Mouse (Mus musculus) megakaryocyte progenitor cell, adult 5-6 weeks (primary cell): Measurements from ENCODE around the gene Poldip3. TPM values are rescaled to one million over a fixed set of nuclear protein-coding genes. Genes with fewer than 3 reads are reported as not detected.

ENCODE experiments used
- ATAC-seq: replicated peaks from 2 replicates; pipeline ENCODE4 v1.8.0; 2016; ENCODE audit warnings: mild to moderate bottlenecking, moderate TSS enrichment, inconsistent platforms; ENCODE audit not compliant: poor library complexity
- total RNA-seq, 2 experiments: library from RNA; stranded (forward) in 1 of 2; stranded (reverse) in 1 of 2; fragments of 157-497, 149-512 nt in 1 of 2; fragments of 200-1000 nt in 1 of 2; gene quantifications; 2 replicates each; pipeline versions ENCODE4 v1.2.3 to v1.2.4; 2015 to 2017

The Poldip3 gene
- total RNA-seq, 2 experiments from 2014 or later = 39.8 to 83.3 TPM

- no peak for ATAC-seq
These were observed 16.5 kb upstream of the Poldip3 start for GRCm38 (mm10) chr15:83165526-83166315.

GRCm38 (mm10) chr15:83164971-83165471, 15.8 kb upstream of the Poldip3 start:
- peak; percentile 89 for ATAC-seq

GRCm38 (mm10) chr15:83162818-83163485, 13.8 kb upstream of the Poldip3 start:
- no peak for ATAC-seq

GRCm38 (mm10) chr15:83162001-83162400, 12.8 kb upstream of the Poldip3 start:
- ATAC-seq = no peak

GRCm38 (mm10) chr15:83161062-83161748, 12.0 kb upstream of the Poldip3 start:
- no peak for ATAC-seq

- ATAC-seq = no peak
These were observed 11.4 kb upstream of the Poldip3 start for GRCm38 (mm10) chr15:83160561-83160960.

- no peak for ATAC-seq
These were observed 10.6 kb upstream of the Poldip3 start for GRCm38 (mm10) chr15:83159823-83160222.

- peak; percentile 17; the same call in 1 of the 2 replicates for ATAC-seq
These were observed 9.5 kb upstream of the Poldip3 start for GRCm38 (mm10) chr15:83158587-83159160.

GRCm38 (mm10) chr15:83157667-83158064, 8.5 kb upstream of the Poldip3 start:
- ATAC-seq = no peak

GRCm38 (mm10) chr15:83156929-83157666, 7.9 kb upstream of the Poldip3 start:
- ATAC-seq = peak; percentile 84

GRCm38 (mm10) chr15:83155672-83156419, 6.7 kb upstream of the Poldip3 start:
- no peak for ATAC-seq

- ATAC-seq = no peak
These were observed 5.1 kb upstream of the Poldip3 start for GRCm38 (mm10) chr15:83154309-83154708.

- no peak for ATAC-seq
These were observed 1.5 kb upstream of the Poldip3 start for GRCm38 (mm10) chr15:83150694-83151093.

GRCm38 (mm10) chr15:83150073-83150442, 874 bp upstream of the Poldip3 start:
- no peak for ATAC-seq

- no peak; the same call in 1 of the 2 replicates for ATAC-seq
These were observed 386 bp downstream of the Poldip3 start for GRCm38 (mm10) chr15:83148801-83149195.

- no peak for ATAC-seq
These were observed 789 bp downstream of the Poldip3 start for GRCm38 (mm10) chr15:83148395-83148794.

GRCm38 (mm10) chr15:83145541-83145940, 3.6 kb downstream of the Poldip3 start:
- no peak for ATAC-seq

GRCm38 (mm10) chr15:83142861-83143260, 6.3 kb downstream of the Poldip3 start:
- no peak for ATAC-seq

GRCm38 (mm10) chr15:83135654-83136053, 13.5 kb downstream of the Poldip3 start:
- ATAC-seq = no peak

GRCm38 (mm10) chr15:83134671-83135070, 14.5 kb downstream of the Poldip3 start:
- no peak for ATAC-seq
